Mouse (Mus musculus) megakaryocyte, embryonic 14.5 days (primary cell): Measurements from ENCODE around the gene Ubxn6.

Source experiments
- FLI1 ChIP-seq: IDR thresholded peaks from 2 replicates; pipeline ENCODE4 v1.6.1; 2012; ENCODE audit warnings: low read length, inconsistent platforms, mixed read lengths
- GATA1 ChIP-seq: IDR thresholded peaks from 3 replicates; pipeline ENCODE4 v1.6.1; 2012; ENCODE audit warnings: mixed read lengths, low read length, inconsistent platforms, borderline replicate concordance

- TF ChIP-seq GATA1: no peak
- TF ChIP-seq FLI1: no peak
These were observed 50.4 kb downstream of the Ubxn6 start for GRCm38 (mm10) chr17:56024476-56024875.
